Mouse (Mus musculus) heart, embryonic 14.5 days (tissue): Measurements from ENCODE around the gene Cyb561d2. TPM values are rescaled to one million over a fixed set of nuclear protein-coding genes. Genes with fewer than 3 reads are reported as not detected.
"Not testable (repeated sequence)": the region's sequence is repeated elsewhere in the genome, so short reads cannot be mapped to it uniquely, and the experiment has no call there.

Experiments
- ATAC-seq: fragments of 200-750 bp; cut with Nextera tagmentation; 2 replicates; pipeline ENCODE4 v1.8.0; 2017; ENCODE audit warnings: low read depth, moderate TSS enrichment; ENCODE audit not compliant: insufficient number of reproducible peaks, insufficient read depth, low FRiP score
- H3K27ac ChIP-seq, 2 experiments: fragments of 200-500 bp in 1 of 2; fragments of 300-500 bp in 1 of 2; sonication (generic) in 1 of 2; replicated peaks in 1 of 2; 2 replicates each; pipeline ENCODE4 v1.5.1; 2012 to 2014; ENCODE audit warnings: low read depth in 2 of 2, low read length in 2 of 2, control low read depth in 1 of 2, mild to moderate bottlenecking in 1 of 2, mixed read lengths in 1 of 2; ENCODE audit not compliant: control insufficient read depth in 1 of 2, insufficient read depth in 1 of 2
- H3K27me3 ChIP-seq: fragments of 300-500 bp; sonication (generic); 2 replicates; pipeline ENCODE4 v1.6.1; 2014; ENCODE audit warnings: mild to moderate bottlenecking, low read length, control low read depth; ENCODE audit not compliant: control insufficient read depth, insufficient read depth
- H3K36me3 ChIP-seq: fragments of 300-500 bp; sonication (generic); 2 replicates; pipeline ENCODE4 v1.6.1; 2014; ENCODE audit warnings: mild to moderate bottlenecking, control low read depth, low read length, mixed read lengths; ENCODE audit not compliant: control insufficient read depth, insufficient read depth
- H3K4me1 ChIP-seq, 2 experiments: fragments of 200-500 bp in 1 of 2; fragments of 300-500 bp in 1 of 2; sonication (generic) in 1 of 2; 2 replicates each; pipeline ENCODE4 v1.6.1; 2012 to 2014; ENCODE audit warnings: low read length in 2 of 2, control low read depth in 1 of 2, mixed read lengths in 1 of 2; ENCODE audit not compliant: control insufficient read depth in 2 of 2, insufficient read depth in 2 of 2
- H3K4me2 ChIP-seq: fragments of 300-500 bp; sonication (generic); 2 replicates; pipeline ENCODE4 v1.6.1; 2014; ENCODE audit warnings: mild to moderate bottlenecking, low read length
- H3K4me3 ChIP-seq, 2 experiments: fragments of 200-500 bp in 1 of 2; fragments of 300-500 bp in 1 of 2; sonication (generic) in 1 of 2; 2 replicates each; pipeline ENCODE4 v1.5.1; 2012 to 2014; ENCODE audit warnings: low read length in 2 of 2, mild to moderate bottlenecking in 2 of 2, control low read depth in 1 of 2, low read depth in 1 of 2, moderate library complexity in 1 of 2; ENCODE audit not compliant: control insufficient read depth in 1 of 2, insufficient read depth in 1 of 2
- H3K9ac ChIP-seq: fragments of 300-500 bp; sonication (generic); 2 replicates; pipeline ENCODE4 v1.6.1; 2014; ENCODE audit warnings: mild to moderate bottlenecking, low read length
- H3K9me3 ChIP-seq: fragments of 300-500 bp; sonication (generic); 2 replicates; pipeline ENCODE4 v1.6.1; 2016; ENCODE audit warnings: low read length, control low read depth; ENCODE audit not compliant: control insufficient read depth
- WGBS: fragments of 180-500 bp; shearing (Covaris S2); extraction: QIAGEN DNeasy Blood & Tissue Kit; methylation state at CpG from one replicate; pipeline ENCODE4 v1.1.7; 2014; 5-methylcytosine and 5-hydroxymethylcytosine counted together
- polyA plus RNA-seq: library from polyadenylated mRNA; unstranded; fragments of >200 nt; fragmentation: Nextera tagmentation; extraction: Ambion mirVana; gene quantifications from 2 replicates; pipeline ENCODE4 v1.2.1, GENCODE M21; 2014

Cyb561d2 gene
- polyA plus RNA-seq, 1 experiment from 2014 or later: 22.8 TPM

GRCm38 (mm10) chr9:107576357-107577107 lies 34.5 kb upstream of the Cyb561d2 start, which contains the start of gene Hyal1:
Gene Hyal1, plus strand, starts transcription at chr9:107576927.
- ATAC-seq: peak; percentile 58; the same call in 1 of the 2 replicates
- Histone ChIP-seq H3K27me3 (no peaks in the 10 kb centered on the region), H3K9me3 (no peaks in the 10 kb centered on the region), H3K4me2 (peak within 1 kb of the TSS; percentile 61), H3K4me3 (peak within 1 kb of the TSS; percentile 32 to 45), H3K36me3 (peaks cover 30% of the 10 kb centered on the region), H3K9ac (peak within 1 kb of the TSS; percentile 66), H3K27ac (peak within 1 kb of the TSS; percentile 55 to 57), H3K4me1 (peaks cover 16 to 27% of the 10 kb centered on the region in 2 experiments)
- 26% methylated on average over 16 of the region's 16 CpGs for WGBS

DNA sequence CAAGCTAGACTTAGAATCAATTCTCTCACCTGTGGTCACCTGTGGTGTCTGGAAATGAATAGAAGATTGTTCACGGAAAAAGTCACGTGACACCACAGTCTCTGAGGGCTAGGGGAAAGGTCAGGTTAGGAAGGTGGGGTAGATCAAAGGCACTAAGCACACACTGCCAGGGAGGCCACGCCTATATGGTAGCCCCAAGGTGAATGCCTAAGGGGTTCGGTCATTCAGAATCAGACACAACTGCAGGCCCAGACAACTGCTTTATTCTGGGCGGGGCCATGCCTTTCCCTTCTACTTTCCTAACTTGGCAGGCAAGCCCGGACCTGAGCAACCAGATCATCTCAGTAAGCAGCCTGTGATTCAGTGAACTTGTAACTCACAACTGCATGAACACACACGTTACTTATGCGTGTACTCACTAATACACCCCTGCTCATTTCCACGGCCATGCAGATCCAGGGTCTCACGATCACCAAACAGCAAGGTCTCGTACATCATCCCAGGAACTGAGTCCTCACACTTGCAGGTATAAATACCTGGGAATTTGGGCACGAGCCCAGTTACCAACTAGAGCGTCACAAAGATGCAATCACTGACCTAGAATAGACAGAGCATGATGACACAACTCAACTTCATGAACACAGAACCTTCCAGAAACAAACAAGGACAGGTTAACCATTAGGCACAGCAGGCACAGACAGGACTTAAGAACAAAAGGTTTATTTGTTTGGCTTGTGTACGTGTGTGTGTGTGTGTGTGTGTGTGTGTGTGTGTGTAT lies 33.8 kb upstream of the Cyb561d2 start:
- Histone ChIP-seq H3K9ac (no peak overlapping the region), H3K4me2 (peak overlapping the region; percentile 61; the same call in 1 of the 2 replicates), H3K9me3 (no peaks in the 10 kb centered on the region), H3K4me3 (no peak overlapping the region), H3K27ac (peak overlapping the region; percentile 55 to 57; a peak in 3 of 4 replicates), H3K27me3 (no peaks in the 10 kb centered on the region), H3K36me3 (peaks cover 37% of the 10 kb centered on the region), H3K4me1 (peaks cover 20 to 28% of the 10 kb centered on the region in 2 experiments)
- no peak for ATAC-seq
- 80% methylated on average over 14 of the region's 14 CpGs for WGBS

DNA sequence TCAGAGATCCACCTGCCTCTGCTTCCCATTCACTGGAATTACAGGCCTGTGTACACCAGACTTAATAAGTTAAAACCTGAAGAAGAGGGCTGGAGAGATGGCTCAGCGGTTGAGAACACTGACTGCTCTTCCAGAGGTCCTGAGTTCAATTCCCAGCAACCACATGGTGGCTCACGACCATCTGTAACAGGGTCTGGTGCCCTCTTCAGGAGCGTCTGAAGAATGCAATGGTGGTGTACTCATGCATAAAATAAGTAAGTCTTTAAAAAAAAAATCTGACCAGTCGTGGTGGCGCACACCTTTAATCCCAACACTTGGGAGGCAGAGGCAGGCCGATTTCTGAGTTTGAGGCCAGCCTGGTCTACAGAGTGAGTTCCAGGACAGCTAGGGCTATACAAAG lies 31.8 kb upstream of the Cyb561d2 start:
- not testable (repeated sequence) for H3K4me3 ChIP-seq, H3K9ac ChIP-seq, H3K4me2 ChIP-seq, H3K27ac ChIP-seq, H3K27me3 ChIP-seq, H3K9me3 ChIP-seq, ATAC-seq
- 84% methylated on average over 6 of the region's 6 CpGs for WGBS
- Histone ChIP-seq H3K36me3 (peaks cover 45% of the 10 kb centered on the region), H3K4me1 (peaks cover 30 to 34% of the 10 kb centered on the region in 2 experiments)

DNA sequence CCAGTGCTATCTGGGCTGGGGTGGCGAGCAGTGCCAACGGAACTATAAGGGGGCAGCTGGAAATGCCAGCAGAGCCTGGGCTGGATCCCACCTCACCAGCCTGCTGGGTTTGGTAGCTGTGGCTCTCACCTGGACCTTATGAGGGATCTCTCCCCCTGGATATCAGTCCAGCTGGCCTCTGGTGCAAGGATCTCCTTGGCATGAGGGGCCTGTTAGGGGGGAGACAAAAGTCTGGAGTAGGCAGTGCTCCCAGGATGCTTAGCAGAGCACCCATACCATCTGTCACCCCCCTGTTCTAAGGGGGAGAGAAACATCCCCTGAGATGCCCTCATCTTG lies 30.3 kb upstream of the Cyb561d2 start:
- Histone ChIP-seq H3K27ac (no peak overlapping the region), H3K4me2 (no peak overlapping the region), H3K9me3 (no peaks in the 10 kb centered on the region), H3K27me3 (no peaks in the 10 kb centered on the region), H3K4me1 (peaks cover 40 to 42% of the 10 kb centered on the region in 2 experiments), H3K36me3 (peaks cover 45% of the 10 kb centered on the region), H3K4me3 (no peak overlapping the region), H3K9ac (no peak overlapping the region)
- WGBS: 98% methylated on average over 2 of the region's 2 CpGs
- ATAC-seq: no peak

DNA sequence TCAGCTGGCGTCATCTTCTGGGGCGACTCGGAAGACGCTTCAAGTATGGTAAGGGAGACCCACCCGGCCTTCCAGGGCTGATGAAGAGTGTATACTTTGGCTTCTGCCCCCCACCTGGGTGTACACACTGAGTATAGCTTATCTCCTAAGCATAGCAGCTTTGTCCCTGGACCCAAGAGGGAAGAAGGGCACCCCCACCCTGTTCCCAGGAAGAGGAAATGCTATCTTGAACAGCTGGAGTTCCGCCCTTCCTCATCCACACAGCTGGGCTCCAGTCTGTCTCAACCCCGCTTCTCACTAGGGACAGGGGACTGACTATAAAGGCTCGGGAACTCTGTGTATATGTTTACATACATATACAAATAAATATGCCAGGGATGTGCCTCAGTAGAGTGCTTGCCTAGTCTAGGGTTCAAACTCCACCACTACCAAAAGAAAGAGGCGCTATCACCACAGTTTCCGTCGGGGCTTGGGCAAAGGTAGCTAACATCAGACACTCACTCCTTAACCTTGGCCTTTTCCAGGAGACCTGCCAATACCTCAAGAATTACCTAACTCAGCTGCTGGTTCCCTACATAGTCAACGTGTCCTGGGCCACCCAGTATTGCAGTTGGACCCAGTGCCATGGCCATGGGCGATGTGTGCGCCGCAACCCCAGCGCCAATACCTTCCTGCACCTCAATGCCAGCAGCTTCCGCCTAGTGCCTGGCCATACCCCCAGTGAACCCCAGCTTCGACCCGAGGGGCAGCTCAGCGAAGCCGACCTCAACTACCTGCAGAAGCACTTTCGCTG lies 29.7 kb upstream of the Cyb561d2 start:
- WGBS: 88% methylated on average over 22 of the region's 22 CpGs
- Histone ChIP-seq H3K9ac (peak overlapping the region; percentile 92), H3K36me3 (peaks cover 45% of the 10 kb centered on the region), H3K4me3 (peak overlapping the region; percentile 77 to 88; a peak in 3 of 4 replicates), H3K27ac (no peak overlapping the region; a peak in 1 of 4 replicates), H3K4me1 (peaks cover 34 to 41% of the 10 kb centered on the region in 2 experiments), H3K4me2 (peak overlapping the region; percentile 97), H3K27me3 (no peaks in the 10 kb centered on the region), H3K9me3 (no peaks in the 10 kb centered on the region)
- no peak for ATAC-seq

DNA sequence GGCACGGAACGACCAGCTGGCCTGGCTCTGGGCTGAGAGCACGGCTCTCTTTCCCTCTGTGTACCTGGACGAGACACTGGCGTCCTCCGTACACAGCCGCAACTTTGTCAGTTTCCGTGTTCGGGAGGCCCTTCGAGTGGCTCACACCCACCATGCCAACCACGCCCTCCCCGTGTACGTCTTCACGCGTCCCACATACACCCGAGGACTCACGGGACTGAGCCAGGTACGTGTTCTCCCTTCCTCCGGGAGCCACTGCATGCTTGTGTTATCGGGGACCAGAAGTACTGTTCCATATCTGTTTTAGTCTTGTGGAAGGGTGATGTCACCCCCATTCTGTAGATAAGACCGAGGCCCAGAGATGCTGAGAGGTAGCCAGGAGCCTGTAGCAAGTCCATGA lies 28.9 kb upstream of the Cyb561d2 start:
- no peaks in the 10 kb centered on the region for H3K27me3 ChIP-seq
- peak overlapping the region; percentile 92 for H3K9ac ChIP-seq
- H3K9me3 ChIP-seq: no peaks in the 10 kb centered on the region
- peak overlapping the region; percentile 77 to 88 for H3K4me3 ChIP-seq
- H3K36me3 ChIP-seq: peaks cover 51% of the 10 kb centered on the region
- H3K4me1 ChIP-seq: peaks cover 32 to 42% of the 10 kb centered on the region in 2 experiments
- no peak for ATAC-seq
- 46% methylated on average over 21 of the region's 21 CpGs for WGBS
- H3K4me2 ChIP-seq: peak overlapping the region; percentile 97
- H3K27ac ChIP-seq: peak overlapping the region in 1 of 2 experiments; percentile 92; a peak in 1 of 4 replicates

DNA sequence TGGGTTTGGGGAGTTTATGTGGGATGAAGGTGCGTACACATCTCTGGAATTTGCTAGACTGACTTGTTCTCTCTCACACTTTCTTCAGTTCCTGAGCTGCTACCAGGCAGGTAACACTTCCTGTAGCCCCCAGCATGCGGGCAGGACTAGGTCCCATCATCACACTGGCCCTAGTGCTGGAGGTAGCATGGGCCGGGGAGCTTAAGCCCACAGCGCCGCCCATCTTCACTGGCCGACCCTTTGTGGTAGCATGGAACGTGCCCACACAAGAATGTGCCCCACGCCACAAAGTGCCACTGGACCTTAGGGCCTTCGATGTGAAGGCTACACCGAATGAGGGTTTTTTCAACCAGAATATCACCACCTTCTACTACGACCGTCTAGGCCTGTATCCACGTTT lies 28.0 kb upstream of the Cyb561d2 start:
- ATAC-seq: no peak
- Histone ChIP-seq H3K4me3 (peak overlapping the region; percentile 77 to 88), H3K27ac (peak overlapping the region; percentile 87 to 92; a peak in 3 of 4 replicates), H3K4me2 (peak overlapping the region; percentile 97), H3K9me3 (no peaks in the 10 kb centered on the region), H3K9ac (peak overlapping the region; percentile 92), H3K27me3 (no peaks in the 10 kb centered on the region), H3K36me3 (peaks cover 59% of the 10 kb centered on the region), H3K4me1 (peaks cover 32 to 48% of the 10 kb centered on the region in 2 experiments)
- 51% methylated on average over 13 of the region's 13 CpGs for WGBS
